In the genomic region with DNA sequence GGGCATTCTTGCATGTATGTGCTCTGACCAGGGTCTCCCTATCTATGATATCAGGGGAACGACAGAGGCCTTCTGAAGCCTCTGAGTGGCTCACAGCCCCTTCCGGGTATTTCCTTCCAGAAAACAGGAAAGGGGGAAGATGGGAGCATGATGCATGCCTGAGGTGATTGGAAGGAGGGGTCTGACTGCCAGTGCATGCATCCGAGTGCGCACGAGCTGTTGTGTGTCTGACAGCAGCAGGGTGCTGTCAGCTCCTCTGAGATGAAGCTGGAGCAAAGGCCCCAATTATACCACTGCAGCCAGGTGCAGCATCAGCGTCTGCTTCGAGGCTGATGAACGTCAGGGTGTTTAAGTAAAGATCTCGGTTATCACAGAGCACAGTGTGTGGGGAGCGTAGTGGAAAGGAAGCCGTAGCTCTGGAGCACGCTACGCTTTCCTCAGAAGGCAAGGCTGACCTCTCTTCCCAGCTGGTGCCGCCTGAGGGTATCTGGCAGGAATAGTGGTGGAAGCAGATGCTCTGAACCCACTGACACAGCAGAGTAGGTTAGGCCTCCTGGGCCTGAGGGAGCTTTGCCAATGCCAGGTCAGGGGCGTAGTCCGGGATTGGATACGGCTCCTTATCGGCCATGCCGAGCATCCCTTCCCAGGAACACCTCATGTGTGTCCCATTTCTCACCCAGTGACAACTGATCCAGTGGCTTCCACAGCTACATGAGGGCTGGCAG, we compare ENCODE assay signal across 16 mouse cellular contexts. TPM values are rescaled to one million over a fixed set of nuclear protein-coding genes. Genes with fewer than 3 reads are reported as not detected.
A peak's percentile ranks its signal among the peaks of the same experiment; 100 is the strongest.
DNase-seq lines count a peak whose midpoint lies in the region; ATAC-seq lines count a peak whose summit lies in the region.
"Had no signal": no experiment of that assay in that cellular context is flagged by ENCODE, and none has a peak within 500 bp of the region (broad histone marks: within the 10 kb centered on the region; RNA-seq: fewer than 3 reads in every experiment).

No protein-coding gene starts in this region.

- WGBS in liver, embryonic 11.5 days = 70% methylated on average over 19 of the region's 19 CpGs
- 69% methylated on average over 19 of the region's 19 CpGs for WGBS in hindbrain, embryonic 12.5 days
- WGBS in liver, embryonic 16.5 days (ENCODE audit: insufficient replicate concordance) = 69% methylated on average over 19 of the region's 19 CpGs

- no peak for ATAC-seq in liver, embryonic 11.5 days (replicated peaks; ENCODE audit: low FRiP score)
- no peak for ATAC-seq in hindbrain, embryonic 12.5 days (ENCODE audit: low FRiP score)
- no peak for ATAC-seq in liver, embryonic 16.5 days (ENCODE audit: low read depth)
- ATAC-seq: Patski had no signal

- DNase-seq in liver, embryonic 11.5 days (ENCODE audit: low spot score) = no peak
- DNase-seq in liver = no peak
- peak; percentile 74 for DNase-seq in cerebellum, adult 9-11 months
- DNase-seq in urinary bladder, postnatal 14 days (ENCODE audit: low spot score) = no peak
- no peak for DNase-seq in left cerebral cortex, adult 8-10 months (ENCODE audit: low spot score in 2 of 2)
- DNase-seq in yolk sac, embryonic 10.5 days (ENCODE audit: low spot score) = no peak
- DNase-seq: adrenal gland, adult 8-10 months; heart, adult 11 months; heart, postnatal 4 days; thymus, adult 2 months had no signal

- H3K4me1 ChIP-seq in liver, embryonic 11.5 days (replicated peaks; ENCODE audit: control insufficient read depth, insufficient read depth, low read length) = peaks cover 15% of the 10 kb centered on the region
- H3K4me1 ChIP-seq in hindbrain, embryonic 12.5 days = peaks cover 9% of the 10 kb centered on the region; the same call in 1 of the 2 replicates
- no peaks in the 10 kb centered on the region for H3K4me1 ChIP-seq in liver, embryonic 16.5 days (ENCODE audit: control insufficient read depth, low read depth, low read length)
- H3K4me1 ChIP-seq: lung, embryonic 15.5 days had no signal

- no peaks in the 10 kb centered on the region for H3K36me3 ChIP-seq in liver, embryonic 11.5 days (ENCODE audit: control insufficient read depth, insufficient read depth, low read length)
- 0 out of 2 replicates have a peak, but pooled peaks cover 5% of the 10 kb centered on the region for H3K36me3 ChIP-seq in hindbrain, embryonic 12.5 days
- no peaks in the 10 kb centered on the region for H3K36me3 ChIP-seq in liver, embryonic 16.5 days (ENCODE audit: control insufficient read depth, insufficient read depth)

- H3K4me3 ChIP-seq in liver, embryonic 11.5 days (ENCODE audit: low read depth, low read length) = no peak overlapping the region
- no peak overlapping the region for H3K4me3 ChIP-seq in hindbrain, embryonic 12.5 days
- H3K4me3 ChIP-seq in liver, embryonic 16.5 days (ENCODE audit: low read depth, low read length) = no peak overlapping the region
- H3K4me3 ChIP-seq: kidney, embryonic 15.5 days; lung, embryonic 15.5 days had no signal

- H3K27me3 ChIP-seq in liver, embryonic 11.5 days (replicated peaks; ENCODE audit: control insufficient read depth, insufficient read depth, low read length) = no peaks in the 10 kb centered on the region
- no peaks in the 10 kb centered on the region for H3K27me3 ChIP-seq in hindbrain, embryonic 12.5 days
- no peaks in the 10 kb centered on the region for H3K27me3 ChIP-seq in liver, embryonic 16.5 days (ENCODE audit: control insufficient read depth, insufficient read depth, low read depth, low read length)
- H3K27me3 ChIP-seq: kidney, embryonic 15.5 days; lung, embryonic 15.5 days; Patski had no signal

- no peaks in the 10 kb centered on the region for H3K9me3 ChIP-seq in liver, embryonic 11.5 days (ENCODE audit: control insufficient read depth, low read length)
- no peaks in the 10 kb centered on the region for H3K9me3 ChIP-seq in hindbrain, embryonic 12.5 days (replicated peaks)
- H3K9me3 ChIP-seq in liver, embryonic 16.5 days (replicated peaks; ENCODE audit: control insufficient read depth, low read length) = no peaks in the 10 kb centered on the region
- H3K9me3 ChIP-seq: kidney, embryonic 15.5 days; lung, embryonic 15.5 days had no signal

- H3K27ac ChIP-seq in liver, embryonic 11.5 days (ENCODE audit: low read depth, low read length) = peak overlapping the region; percentile 16; the same call in 1 of the 2 replicates
- peak overlapping the region; percentile 58 for H3K27ac ChIP-seq in hindbrain, embryonic 12.5 days
- peak overlapping the region; percentile 42 for H3K27ac ChIP-seq in liver, embryonic 16.5 days (ENCODE audit: low read length)
- H3K27ac ChIP-seq: kidney, embryonic 15.5 days; lung, embryonic 15.5 days had no signal

- H3K9ac ChIP-seq in liver, embryonic 11.5 days (ENCODE audit: low read depth, low read length) = no peak overlapping the region
- no peak overlapping the region; the same call in 1 of the 2 replicates for H3K9ac ChIP-seq in hindbrain, embryonic 12.5 days
- H3K9ac ChIP-seq in liver, embryonic 16.5 days (ENCODE audit: low read depth, low read length) = no peak overlapping the region
- H3K9ac ChIP-seq: kidney, embryonic 15.5 days; lung, embryonic 15.5 days had no signal

- 0 out of 2 replicates have a peak overlapping the region, but pooled peaks have one; percentile 22 for H3K4me2 ChIP-seq in liver, embryonic 11.5 days
- H3K4me2 ChIP-seq in hindbrain, embryonic 12.5 days (replicated peaks) = no peak overlapping the region
- no peak overlapping the region for H3K4me2 ChIP-seq in liver, embryonic 16.5 days (ENCODE audit: low read depth, low read length)
- H3K4me2 ChIP-seq: kidney, embryonic 15.5 days; lung, embryonic 15.5 days had no signal

RNA-seq across cellular contexts. Expression of a gene that starts 17.2 kb away (rescaled TPM):
- 400 and 425 TPM in 2 replicates for polyA plus RNA-seq in liver, embryonic 11.5 days (2014; fragmentation: Nextera tagmentation; extraction: Ambion mirVana)
- polyA plus RNA-seq in hindbrain, embryonic 12.5 days (2016; fragmentation: Nextera tagmentation; extraction: Ambion mirVana) = 160 and 185 TPM in 2 replicates
- 196 and 204 TPM in 2 replicates for polyA plus RNA-seq in liver, embryonic 16.5 days (2015; fragmentation: Nextera tagmentation; extraction: Ambion mirVana)
- 10 to 100 TPM; 52.8 to 60.2 (median 57.6) TPM for total RNA-seq in left cerebral cortex, adult 8-10 months (2022)

RNA-seq across cellular contexts. Expression of a gene that starts 17.3 kb away (rescaled TPM):
- polyA plus RNA-seq in liver, embryonic 11.5 days (2014; fragmentation: Nextera tagmentation; extraction: Ambion mirVana) = 6.5 and 6.6 TPM in 2 replicates
- polyA plus RNA-seq in hindbrain, embryonic 12.5 days (2016; fragmentation: Nextera tagmentation; extraction: Ambion mirVana) = 6.3 and 6.9 TPM in 2 replicates
- 8.1 and 8.6 TPM in 2 replicates for polyA plus RNA-seq in liver, embryonic 16.5 days (2015; fragmentation: Nextera tagmentation; extraction: Ambion mirVana)
- 10 to 100 TPM in 3 of 4 experiments, 1 to 10 TPM in 1; 9.3 to 11.5 (median 10.9) TPM for total RNA-seq in left cerebral cortex, adult 8-10 months (2022)

RNA-seq across cellular contexts. Expression of a gene that starts 17.5 kb away (rescaled TPM):
- 40.3 and 44.6 TPM in 2 replicates for polyA plus RNA-seq in liver, embryonic 11.5 days (2014; fragmentation: Nextera tagmentation; extraction: Ambion mirVana)
- polyA plus RNA-seq in hindbrain, embryonic 12.5 days (2016; fragmentation: Nextera tagmentation; extraction: Ambion mirVana) = 48.2 and 52.6 TPM in 2 replicates
- 21.5 and 22.8 TPM in 2 replicates for polyA plus RNA-seq in liver, embryonic 16.5 days (2015; fragmentation: Nextera tagmentation; extraction: Ambion mirVana)
- total RNA-seq in left cerebral cortex, adult 8-10 months (2022) = 10 to 100 TPM; 73.8 to 84.5 (median 76.0) TPM

RNA-seq across cellular contexts. Expression of a gene that starts 26.1 kb away (rescaled TPM):
- polyA plus RNA-seq in liver, embryonic 11.5 days (2014; fragmentation: Nextera tagmentation; extraction: Ambion mirVana) = 93.2 and 98.2 TPM in 2 replicates
- polyA plus RNA-seq in hindbrain, embryonic 12.5 days (2016; fragmentation: Nextera tagmentation; extraction: Ambion mirVana) = 22.7 and 23.9 TPM in 2 replicates
- 34.7 and 41.1 TPM in 2 replicates for polyA plus RNA-seq in liver, embryonic 16.5 days (2015; fragmentation: Nextera tagmentation; extraction: Ambion mirVana)
- 1 to 10 TPM; 4.1 to 5.0 (median 4.4) TPM for total RNA-seq in left cerebral cortex, adult 8-10 months (2022)

RNA-seq across cellular contexts. Expression of a gene that starts 28.6 kb away (rescaled TPM):
- not detected in 2 replicates for polyA plus RNA-seq in liver, embryonic 11.5 days (2014; fragmentation: Nextera tagmentation; extraction: Ambion mirVana)
- polyA plus RNA-seq in hindbrain, embryonic 12.5 days (2016; fragmentation: Nextera tagmentation; extraction: Ambion mirVana) = not detected in 2 replicates
- not detected in 2 replicates for polyA plus RNA-seq in liver, embryonic 16.5 days (2015; fragmentation: Nextera tagmentation; extraction: Ambion mirVana)
- total RNA-seq in left cerebral cortex, adult 8-10 months (2022) = not detected
- total RNA-seq: adrenal gland, adult 8-10 months; heart, postnatal 4 days; layer of hippocampus, postnatal 14 days had no signal
- polyA plus RNA-seq: lung, embryonic 15.5 days had no signal
